Mouse (Mus musculus) ovary, postnatal 36 days (tissue): Measurements from ENCODE around the gene Tsnax.

Experiments used
- DNase-seq: peaks from one replicate; pipeline ENCODE4 v3.0.0; 2022; ENCODE audit warnings: low spot score, mixed read lengths

Gene Tsnax

GRCm38 (mm10) chr8:125043935-125044334 is 31.1 kb downstream of the Tsnax start:
- no peak for DNase-seq

- DNase-seq = no peak
These were observed 33.0 kb downstream of the Tsnax start for GRCm38 (mm10) chr8:125045760-125046159.

GRCm38 (mm10) chr8:125049051-125049750 is 36.4 kb downstream of the Tsnax start:
- DNase-seq = no peak

GRCm38 (mm10) chr8:125049826-125050225 is 37.0 kb downstream of the Tsnax start:
- no peak for DNase-seq

- DNase-seq = peak; percentile 57
These were observed 39.2 kb downstream of the Tsnax start for GRCm38 (mm10) chr8:125052026-125052425.

GRCm38 (mm10) chr8:125053505-125054435 is 41.0 kb downstream of the Tsnax start, which contains the start of gene Disc1:
Disc1 (plus strand) TSS chr8:125054195.
- peak; percentile 41 for DNase-seq

GRCm38 (mm10) chr8:125054436-125054810 is 41.6 kb downstream of the Tsnax start:
- DNase-seq = peak; percentile 38

- no peak for DNase-seq
These were observed 48.1 kb downstream of the Tsnax start for GRCm38 (mm10) chr8:125060904-125061303.

GRCm38 (mm10) chr8:125065596-125065995 is 52.8 kb downstream of the Tsnax start:
- DNase-seq = no peak

- peak; percentile 53 for DNase-seq
These were observed 54.3 kb downstream of the Tsnax start for GRCm38 (mm10) chr8:125066913-125067595.

- no peak for DNase-seq
These were observed 54.8 kb downstream of the Tsnax start for GRCm38 (mm10) chr8:125067596-125067960.

GRCm38 (mm10) chr8:125068146-125068905 is 55.5 kb downstream of the Tsnax start:
- no peak for DNase-seq

GRCm38 (mm10) chr8:125069304-125069703 is 56.5 kb downstream of the Tsnax start:
- DNase-seq = no peak

GRCm38 (mm10) chr8:125069733-125070132 is 56.9 kb downstream of the Tsnax start:
- no peak for DNase-seq

GRCm38 (mm10) chr8:125074141-125074540 is 61.3 kb downstream of the Tsnax start:
- DNase-seq = no peak

- DNase-seq = no peak
These were observed 61.8 kb downstream of the Tsnax start for GRCm38 (mm10) chr8:125074581-125074980.

GRCm38 (mm10) chr8:125075389-125075788 is 62.6 kb downstream of the Tsnax start:
- no peak for DNase-seq

- DNase-seq = no peak
These were observed 64.5 kb downstream of the Tsnax start for GRCm38 (mm10) chr8:125077326-125077725.

- no peak for DNase-seq
These were observed 66.1 kb downstream of the Tsnax start for GRCm38 (mm10) chr8:125078771-125079384.

GRCm38 (mm10) chr8:125080388-125081344 is 67.9 kb downstream of the Tsnax start:
- no peak for DNase-seq
